Comparison of ENCODE assay signal across 2 mouse cellular contexts in genomic region chr5:113992339-113992831, GRCm38 (mm10).
TF ChIP-seq lines count a peak whose summit lies in the region.

No protein-coding gene starts in this region.

TF ChIP-seq in C2C12, 6 proteins besides CTCF, POLR2A, EP300 and RAD21 (continued from another document):
- TF ChIP-seq MYOD1 (IDR thresholded peaks at IDR 0.05; ENCODE audit: control insufficient read depth, insufficient read length, low read depth) (no peak), CEBPB (IDR thresholded peaks at IDR 0.05; ENCODE audit: low read depth) (no peak), FOSL1 (IDR thresholded peaks at IDR 0.05; ENCODE audit: insufficient read depth, low read length, poor library complexity, severe bottlenecking) (no peak), MAX (IDR thresholded peaks at IDR 0.05) (no peak)

TF ChIP-seq in MEL, 35 proteins besides CTCF, POLR2A, EP300 and RAD21 (continued from another document):
- TF ChIP-seq ZKSCAN1 (IDR thresholded peaks at IDR 0.05; ENCODE audit: low read depth, low read length) = no peak
- no peak for TF ChIP-seq MAX (IDR thresholded peaks at IDR 0.05; ENCODE audit: low read length)
- TF ChIP-seq MXI1 (IDR thresholded peaks at IDR 0.05; ENCODE audit: low read depth, low read length) = peak; percentile 35
- TF ChIP-seq MAFK (IDR thresholded peaks at IDR 0.05; ENCODE audit: borderline replicate concordance, low read depth, low read length) = no peak
- TF ChIP-seq USF1 (IDR thresholded peaks at IDR 0.05; ENCODE audit: low read depth, low read length) = no peak
- no peak for TF ChIP-seq CHD1 (IDR thresholded peaks at IDR 0.05; ENCODE audit: low read depth, low read length)
- no peak for TF ChIP-seq POLR2AphosphoS2 (IDR thresholded peaks at IDR 0.05; ENCODE audit: low read length)
- no peak for TF ChIP-seq ELF1 (IDR thresholded peaks at IDR 0.05; ENCODE audit: low read depth, low read length)
- no peak for TF ChIP-seq MYB (IDR thresholded peaks at IDR 0.05; ENCODE audit: low read depth, low read length)
- 0 out of 2 replicates have a peak, but pooled peaks have one; percentile 36 for TF ChIP-seq ZNF384 (IDR thresholded peaks at IDR 0.05; ENCODE audit: low read depth, low read length)
- peak; percentile 12; the same call in 1 of the 2 replicates for TF ChIP-seq SIN3A (IDR thresholded peaks at IDR 0.05; ENCODE audit: low read length)
